Mouse (Mus musculus) urinary bladder, adult 18-20 months (tissue): ENCODE measurements at regions not wholly inside any gene's neighbourhood (a gene's known extent, or its start where the extent isn't known, plus 50 kb on each side); places are given as distances from the start of the nearest gene placed in this dataset.

ENCODE experiments used
- DNase-seq, 2 experiments: peaks; one replicate each; pipeline ENCODE4 v3.0.0; 2022; ENCODE audit warnings: low spot score in 2 of 2, mixed read lengths in 2 of 2

DNA sequence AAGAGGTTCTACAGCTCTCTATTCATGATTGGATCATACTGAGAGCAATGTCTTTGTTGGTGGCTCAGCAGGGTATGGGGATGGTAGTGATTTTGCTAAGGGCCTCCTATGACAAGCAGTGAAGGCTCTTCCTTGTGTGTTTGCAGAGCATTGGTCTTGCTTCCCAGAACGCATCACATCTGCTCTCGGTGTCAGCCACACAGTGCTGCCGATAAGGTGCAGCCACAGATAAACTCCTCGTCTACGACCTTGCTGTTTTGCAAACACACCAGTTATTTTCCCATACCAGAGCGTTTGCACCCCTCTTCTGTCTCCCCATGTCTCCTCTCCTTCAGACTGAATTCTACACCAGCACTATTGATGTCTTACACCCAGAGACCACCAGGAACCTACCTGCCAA lies 68.4 kb upstream of the Thpo start:
- DNase-seq = no peak

DNA sequence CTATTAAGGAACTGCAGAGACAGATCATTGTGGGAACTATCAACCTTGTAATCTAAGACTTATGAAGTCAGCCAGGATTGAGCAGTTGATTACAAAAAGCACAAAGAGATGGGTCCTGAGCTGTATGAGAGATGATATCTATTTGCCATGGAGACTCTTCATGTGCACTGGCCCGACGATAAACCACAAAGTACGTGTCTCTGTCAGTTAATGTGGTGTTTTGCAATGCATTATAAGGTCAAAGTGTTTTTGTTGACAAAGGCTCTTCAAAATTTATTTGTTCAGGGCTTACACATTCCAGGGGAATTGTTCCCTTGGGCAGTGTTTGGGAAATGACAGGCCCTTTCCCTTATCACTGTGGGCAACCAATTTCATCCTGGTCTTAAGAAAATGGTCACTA lies 65.7 kb upstream of the Thpo start:
- no peak for DNase-seq

DNA sequence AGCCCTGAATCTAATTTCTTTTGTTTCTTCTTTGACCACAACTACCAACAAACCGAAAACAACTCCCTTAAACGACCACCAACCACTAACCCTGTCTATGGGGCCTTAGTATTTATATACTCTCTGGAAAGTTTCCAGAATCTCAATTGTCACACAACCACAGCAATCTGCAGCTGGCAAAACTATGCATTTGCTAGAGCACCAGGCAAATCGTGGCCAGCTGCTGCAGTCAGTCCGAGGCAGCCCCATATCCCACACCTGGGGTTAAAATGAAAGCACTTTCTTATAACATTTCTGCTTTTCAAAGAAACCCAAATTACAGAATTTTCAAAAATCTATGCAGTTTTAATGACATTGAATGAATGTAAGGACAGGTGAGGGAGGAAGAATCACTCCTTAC lies 63.8 kb upstream of the Thpo start:
- DNase-seq = no peak

GRCm38 (mm10) chr16:20794721-20795120 lies 60.4 kb upstream of the Thpo start:
- no peak for DNase-seq
